Mouse (Mus musculus): ENCODE data around the gene Sltm. TPM values are rescaled to one million over a fixed set of nuclear protein-coding genes. Genes with fewer than 3 reads are reported as not detected.
A peak's percentile ranks its signal among the peaks of the same experiment; 100 is the strongest.

Gene Sltm
- total and polyA plus RNA-seq, 3 experiments, result 44.0 to 70.0 (median 62.3) TPM

- Histone ChIP-seq H3K27ac (ENCODE audit: control insufficient read depth, low read depth, low read length) (peak within 1 kb of the TSS; percentile 90), H3K9ac (ENCODE audit: control insufficient read depth, low read depth, low read length, poor library complexity, severe bottlenecking) (peak within 1 kb of the TSS; percentile 96), H3K36me3 (ENCODE audit: control insufficient read depth in 1 of 2, insufficient read depth in 2 of 2, low read length in 2 of 2) (peaks cover 3 to 31% of the 10 kb centered on the region in 2 experiments; a peak in 3 of 4 replicates), H3K79me2 (ENCODE audit: control insufficient read depth, insufficient read depth, low read length, poor library complexity) (peaks cover 35% of the 10 kb centered on the region), H3K4me1 (ENCODE audit: control insufficient read depth in 1 of 2, insufficient read depth in 2 of 2, low read length in 2 of 2) (peaks cover 2 to 8% of the 10 kb centered on the region in 2 experiments; a peak in 3 of 4 replicates), H3K27me3 (ENCODE audit: control insufficient read depth in 1 of 2, insufficient read depth in 2 of 2, low read length in 2 of 2) (no peaks in the 10 kb centered on the region), H3K9me3 (replicated peaks; ENCODE audit: insufficient read depth, low read length) (no peaks in the 10 kb centered on the region), H3K4me3 (ENCODE audit: control insufficient read depth in 1 of 2, insufficient read depth in 1 of 2, low read depth in 2 of 2, low read length in 2 of 2) (peak within 1 kb of the TSS; percentile 90)
- DNase-seq (ENCODE audit: low read depth, low spot score), result peak; percentile 97
- TF ChIP-seq ZKSCAN1 (IDR thresholded peaks at IDR 0.05; ENCODE audit: low read depth, low read length) (no peak), POLR2AphosphoS2 (IDR thresholded peaks at IDR 0.05; ENCODE audit: low read length) (peak; percentile 84; the same call in 1 of the 2 replicates), KAT2A (conservative IDR thresholded peaks at IDR 0.05; ENCODE audit: low read depth, low read length) (peak; percentile 77), CHD1 (IDR thresholded peaks at IDR 0.05; ENCODE audit: low read depth, low read length) (no peak), NRF1 (IDR thresholded peaks at IDR 0.05; ENCODE audit: insufficient read depth, low read depth, low read length, poor library complexity, severe bottlenecking) (peak; percentile 96), GABPA (IDR thresholded peaks at IDR 0.05; ENCODE audit: low read depth, low read length) (no peak), MAFK (IDR thresholded peaks at IDR 0.05; ENCODE audit: borderline replicate concordance, low read depth, low read length) (no peak), ZC3H11A (IDR thresholded peaks at IDR 0.05; ENCODE audit: low read depth, low read length) (no peak), JUND (IDR thresholded peaks at IDR 0.05; ENCODE audit: low read depth, low read length) (no peak), EP300 (IDR thresholded peaks at IDR 0.05; ENCODE audit: low read depth in 1 of 2, low read length in 2 of 2) (no peak), BHLHE40 (IDR thresholded peaks at IDR 0.05; ENCODE audit: borderline replicate concordance, low read depth, low read length) (no peak), SIN3A (IDR thresholded peaks at IDR 0.05; ENCODE audit: low read length) (peak; percentile 76; the same call in 1 of the 2 replicates), TCF12 (IDR thresholded peaks at IDR 0.05; ENCODE audit: low read depth, low read length) (peak; percentile 70), MAX (IDR thresholded peaks at IDR 0.05; ENCODE audit: low read length) (no peak; the same call in 1 of the 2 replicates), ZNF384 (IDR thresholded peaks at IDR 0.05; ENCODE audit: low read depth, low read length) (no peak), TBP (IDR thresholded peaks at IDR 0.05; ENCODE audit: low read depth, low read length) (peak; percentile 77), RCOR1 (IDR thresholded peaks at IDR 0.05; ENCODE audit: low read depth, low read length) (no peak), UBTF (IDR thresholded peaks at IDR 0.05; ENCODE audit: borderline replicate concordance, insufficient read depth, low read depth, low read length) (no peak), GATA1 (IDR thresholded peaks at IDR 0.05; ENCODE audit: low read depth, low read length) (no peak), POLR2AphosphoS5 (IDR thresholded peaks at IDR 0.05; ENCODE audit: borderline replicate concordance, low read depth, low read length) (no peak), CHD2 (IDR thresholded peaks at IDR 0.05; ENCODE audit: low read length) (no peak), ETS1 (IDR thresholded peaks at IDR 0.05; ENCODE audit: low read depth, low read length) (no peak), ZMIZ1 (IDR thresholded peaks at IDR 0.05; ENCODE audit: low read depth, low read length) (peak; percentile 92), NELFE (IDR thresholded peaks at IDR 0.05; ENCODE audit: low read depth, low read length) (peak; percentile 78), SMC3 (IDR thresholded peaks at IDR 0.05; ENCODE audit: low read depth, low read length) (no peak), MXI1 (IDR thresholded peaks at IDR 0.05; ENCODE audit: low read depth, low read length) (0 out of 2 replicates have a peak, but pooled peaks have one; percentile 40), CTCF (IDR thresholded peaks at IDR 0.05 in 2 of 3, conservative IDR thresholded peaks at IDR 0.05 in 1 of 3; ENCODE audit: control insufficient read depth in 1 of 3, insufficient read depth in 1 of 3, low read depth in 2 of 3, low read length in 3 of 3, poor library complexity in 1 of 3, severe bottlenecking in 1 of 3) (no peak), HCFC1 (IDR thresholded peaks at IDR 0.05; ENCODE audit: low read depth, low read length) (peak; percentile 87), MAZ (IDR thresholded peaks at IDR 0.05; ENCODE audit: low read depth, low read length) (no peak), RAD21 (IDR thresholded peaks at IDR 0.05; ENCODE audit: low read depth, low read length) (no peak), USF1 (IDR thresholded peaks at IDR 0.05; ENCODE audit: low read depth, low read length) (no peak), MYB (IDR thresholded peaks at IDR 0.05; ENCODE audit: low read depth, low read length) (no peak), POLR2A (IDR thresholded peaks at IDR 0.05; ENCODE audit: control insufficient read depth in 1 of 2, insufficient read depth in 1 of 2, low read depth in 1 of 2, low read length in 2 of 2, poor library complexity in 1 of 2) (peak; percentile 90), E2F4 (IDR thresholded peaks at IDR 0.05; ENCODE audit: borderline replicate concordance, low read depth, low read length) (no peak), TAL1 (IDR thresholded peaks at IDR 0.05; ENCODE audit: low read length) (no peak), USF2 (IDR thresholded peaks at IDR 0.05; ENCODE audit: borderline replicate concordance in 1 of 2, insufficient read depth in 1 of 2, low read depth in 1 of 2, low read length in 2 of 2) (no peak), ELF1 (IDR thresholded peaks at IDR 0.05; ENCODE audit: low read depth, low read length) (peak; percentile 78), MYC (IDR thresholded peaks at IDR 0.05; ENCODE audit: low read depth, low read length) (no peak)
Observed at GRCm38 (mm10) chr9:70503626-70504041, 38.9 kb upstream of the Sltm start, which contains the start of gene Rnf111. TSS of gene Rnf111 (minus strand) at chr9:70503725.
